Mouse (Mus musculus): Measurements from ENCODE around the gene Rrad. TPM values are rescaled to one million over a fixed set of nuclear protein-coding genes. Genes with fewer than 3 reads are reported as not detected.

Gene Rrad
- polyA plus RNA-seq, 1 experiment from 2014 or later: 14.5 TPM

GRCm38 (mm10) chr8:104628402-104628801, 2.7 kb downstream of the Rrad start:
- no peak overlapping the region for H3K9ac ChIP-seq (ENCODE audit: low read depth, low read length)
- H3K36me3 ChIP-seq (ENCODE audit: control insufficient read depth, insufficient read depth, low read length): no peaks in the 10 kb centered on the region
- no peak for ATAC-seq (ENCODE audit: low FRiP score, low TSS enrichment)
- H3K4me3 ChIP-seq (ENCODE audit: low read length): no peak overlapping the region
- no peak overlapping the region for H3K4me2 ChIP-seq (replicated peaks; ENCODE audit: low read depth, low read length)
- WGBS: 94% methylated on average over 21 of the region's 21 CpGs
- H3K27me3 ChIP-seq (ENCODE audit: control insufficient read depth, insufficient read depth, low read length): peaks cover 5% of the 10 kb centered on the region
- H3K4me1 ChIP-seq (ENCODE audit: control insufficient read depth, insufficient read depth, low read length): peaks cover 19% of the 10 kb centered on the region
- no peak overlapping the region for H3K27ac ChIP-seq (ENCODE audit: low read depth, low read length)
- H3K9me3 ChIP-seq (ENCODE audit: control insufficient read depth, low read length): no peaks in the 10 kb centered on the region

- Histone ChIP-seq H3K9me3 (ENCODE audit: control insufficient read depth, low read length) (no peaks in the 10 kb centered on the region), H3K4me3 (ENCODE audit: low read length) (no peak overlapping the region), H3K4me1 (ENCODE audit: control insufficient read depth, insufficient read depth, low read length) (peaks cover 19% of the 10 kb centered on the region), H3K4me2 (replicated peaks; ENCODE audit: low read depth, low read length) (no peak overlapping the region), H3K9ac (ENCODE audit: low read depth, low read length) (no peak overlapping the region), H3K27ac (ENCODE audit: low read depth, low read length) (no peak overlapping the region), H3K27me3 (ENCODE audit: control insufficient read depth, insufficient read depth, low read length) (peaks cover 5% of the 10 kb centered on the region), H3K36me3 (ENCODE audit: control insufficient read depth, insufficient read depth, low read length) (no peaks in the 10 kb centered on the region)
- ATAC-seq (ENCODE audit: low FRiP score, low TSS enrichment): no peak
- 81% methylated on average over 4 of the region's 4 CpGs for WGBS
Measured at GRCm38 (mm10) chr8:104627065-104627740, 3.9 kb downstream of the Rrad start.

GRCm38 (mm10) chr8:104624161-104624560, 7.0 kb downstream of the Rrad start, which contains the start of gene Cdh16:
Gene Cdh16 (minus strand): TSS chr8:104624396.
- peak within 1 kb of the TSS; percentile 80 for H3K27ac ChIP-seq (ENCODE audit: low read depth, low read length)
- H3K27me3 ChIP-seq (ENCODE audit: control insufficient read depth, insufficient read depth, low read length): no peaks in the 10 kb centered on the region
- ATAC-seq (ENCODE audit: low FRiP score, low TSS enrichment): peak; percentile 92
- no peaks in the 10 kb centered on the region for H3K9me3 ChIP-seq (ENCODE audit: control insufficient read depth, low read length)
- 70% methylated on average over 6 of the region's 6 CpGs for WGBS
- peak within 1 kb of the TSS; percentile 36 for H3K4me2 ChIP-seq (replicated peaks; ENCODE audit: low read depth, low read length)
- peak within 1 kb of the TSS; percentile 28 for H3K4me3 ChIP-seq (ENCODE audit: low read length)
- H3K36me3 ChIP-seq (ENCODE audit: control insufficient read depth, insufficient read depth, low read length): no peaks in the 10 kb centered on the region
- peak within 1 kb of the TSS; percentile 45; the same call in 1 of the 2 replicates for H3K9ac ChIP-seq (ENCODE audit: low read depth, low read length)
- 0 out of 2 replicates have a peak, but pooled peaks cover 2% of the 10 kb centered on the region for H3K4me1 ChIP-seq (ENCODE audit: control insufficient read depth, insufficient read depth, low read length)

- Histone ChIP-seq H3K9me3 (ENCODE audit: control insufficient read depth, low read length) (no peaks in the 10 kb centered on the region), H3K27ac (ENCODE audit: low read depth, low read length) (no peak overlapping the region), H3K4me3 (ENCODE audit: low read length) (no peak overlapping the region), H3K4me2 (replicated peaks; ENCODE audit: low read depth, low read length) (no peak overlapping the region), H3K36me3 (ENCODE audit: control insufficient read depth, insufficient read depth, low read length) (no peaks in the 10 kb centered on the region), H3K4me1 (ENCODE audit: control insufficient read depth, insufficient read depth, low read length) (0 out of 2 replicates have a peak, but pooled peaks cover under 1% of the 10 kb centered on the region), H3K9ac (ENCODE audit: low read depth, low read length) (no peak overlapping the region), H3K27me3 (ENCODE audit: control insufficient read depth, insufficient read depth, low read length) (no peaks in the 10 kb centered on the region)
- ATAC-seq (ENCODE audit: low FRiP score, low TSS enrichment): no peak
- 75% methylated on average over 5 of the region's 5 CpGs for WGBS
Measured at GRCm38 (mm10) chr8:104620765-104621164, 10.4 kb downstream of the Rrad start.

- Histone ChIP-seq H3K4me2 (replicated peaks; ENCODE audit: low read depth, low read length) (no peak overlapping the region), H3K4me3 (ENCODE audit: low read length) (no peak overlapping the region), H3K9ac (ENCODE audit: low read depth, low read length) (no peak overlapping the region), H3K4me1 (ENCODE audit: control insufficient read depth, insufficient read depth, low read length) (0 out of 2 replicates have a peak, but pooled peaks cover 4% of the 10 kb centered on the region), H3K36me3 (ENCODE audit: control insufficient read depth, insufficient read depth, low read length) (no peaks in the 10 kb centered on the region), H3K9me3 (ENCODE audit: control insufficient read depth, low read length) (no peaks in the 10 kb centered on the region), H3K27me3 (ENCODE audit: control insufficient read depth, insufficient read depth, low read length) (no peaks in the 10 kb centered on the region), H3K27ac (ENCODE audit: low read depth, low read length) (no peak overlapping the region)
- WGBS: 75% methylated on average over 4 of the region's 4 CpGs
- no peak for ATAC-seq (ENCODE audit: low FRiP score, low TSS enrichment)
Measured at GRCm38 (mm10) chr8:104613119-104613518, 18.0 kb downstream of the Rrad start.

GRCm38 (mm10) chr8:104611613-104612012, 19.5 kb downstream of the Rrad start:
- Histone ChIP-seq H3K36me3 (ENCODE audit: control insufficient read depth, insufficient read depth, low read length) (no peaks in the 10 kb centered on the region), H3K27ac (ENCODE audit: low read depth, low read length) (no peak overlapping the region), H3K4me2 (replicated peaks; ENCODE audit: low read depth, low read length) (no peak overlapping the region), H3K9me3 (ENCODE audit: control insufficient read depth, low read length) (no peaks in the 10 kb centered on the region), H3K4me1 (ENCODE audit: control insufficient read depth, insufficient read depth, low read length) (peaks cover 6% of the 10 kb centered on the region; the same call in 1 of the 2 replicates), H3K27me3 (ENCODE audit: control insufficient read depth, insufficient read depth, low read length) (no peaks in the 10 kb centered on the region), H3K9ac (ENCODE audit: low read depth, low read length) (no peak overlapping the region), H3K4me3 (ENCODE audit: low read length) (no peak overlapping the region)
- no peak for ATAC-seq (ENCODE audit: low FRiP score, low TSS enrichment)
- WGBS: 67% methylated on average over 4 of the region's 4 CpGs

- H3K9ac ChIP-seq (ENCODE audit: low read depth, low read length): no peak overlapping the region
- no peak overlapping the region for H3K4me2 ChIP-seq (replicated peaks; ENCODE audit: low read depth, low read length)
- H3K36me3 ChIP-seq (ENCODE audit: control insufficient read depth, insufficient read depth, low read length): no peaks in the 10 kb centered on the region
- H3K4me1 ChIP-seq (ENCODE audit: control insufficient read depth, insufficient read depth, low read length): peaks cover 13% of the 10 kb centered on the region; the same call in 1 of the 2 replicates
- H3K9me3 ChIP-seq (ENCODE audit: control insufficient read depth, low read length): no peaks in the 10 kb centered on the region
- H3K27ac ChIP-seq (ENCODE audit: low read depth, low read length): no peak overlapping the region
- 74% methylated on average over 12 of the region's 12 CpGs for WGBS
- no peak overlapping the region for H3K4me3 ChIP-seq (ENCODE audit: low read length)
- H3K27me3 ChIP-seq (ENCODE audit: control insufficient read depth, insufficient read depth, low read length): no peaks in the 10 kb centered on the region
- ATAC-seq (ENCODE audit: low FRiP score, low TSS enrichment): no peak
Measured at GRCm38 (mm10) chr8:104610185-104610766, 20.9 kb downstream of the Rrad start.

GRCm38 (mm10) chr8:104609222-104609621, 21.9 kb downstream of the Rrad start:
- no peak for ATAC-seq (ENCODE audit: low FRiP score, low TSS enrichment)
- Histone ChIP-seq H3K9ac (ENCODE audit: low read depth, low read length) (no peak overlapping the region), H3K4me2 (replicated peaks; ENCODE audit: low read depth, low read length) (no peak overlapping the region), H3K4me1 (ENCODE audit: control insufficient read depth, insufficient read depth, low read length) (peaks cover 13% of the 10 kb centered on the region; the same call in 1 of the 2 replicates), H3K27ac (ENCODE audit: low read depth, low read length) (no peak overlapping the region), H3K36me3 (ENCODE audit: control insufficient read depth, insufficient read depth, low read length) (no peaks in the 10 kb centered on the region), H3K27me3 (ENCODE audit: control insufficient read depth, insufficient read depth, low read length) (no peaks in the 10 kb centered on the region), H3K4me3 (ENCODE audit: low read length) (no peak overlapping the region), H3K9me3 (ENCODE audit: control insufficient read depth, low read length) (no peaks in the 10 kb centered on the region)
- 80% methylated on average over 8 of the region's 8 CpGs for WGBS

- Histone ChIP-seq H3K27ac (ENCODE audit: low read depth, low read length) (no peak overlapping the region), H3K4me2 (replicated peaks; ENCODE audit: low read depth, low read length) (no peak overlapping the region), H3K4me3 (ENCODE audit: low read length) (no peak overlapping the region), H3K9me3 (ENCODE audit: control insufficient read depth, low read length) (no peaks in the 10 kb centered on the region), H3K9ac (ENCODE audit: low read depth, low read length) (no peak overlapping the region), H3K36me3 (ENCODE audit: control insufficient read depth, insufficient read depth, low read length) (no peaks in the 10 kb centered on the region), H3K27me3 (ENCODE audit: control insufficient read depth, insufficient read depth, low read length) (no peaks in the 10 kb centered on the region), H3K4me1 (ENCODE audit: control insufficient read depth, insufficient read depth, low read length) (peaks cover 16% of the 10 kb centered on the region; the same call in 1 of the 2 replicates)
- 84% methylated on average over 2 of the region's 2 CpGs for WGBS
- no peak for ATAC-seq (ENCODE audit: low FRiP score, low TSS enrichment)
Measured at GRCm38 (mm10) chr8:104607944-104608343, 23.2 kb downstream of the Rrad start.
